Mouse (Mus musculus) kidney, adult 2 months (tissue): ENCODE measurements at regions not wholly inside any gene's neighbourhood (a gene's known extent, or its start where the extent isn't known, plus 50 kb on each side); places are given as distances from the start of the nearest gene placed in this dataset.

ENCODE experiments used
- DNase-seq: peaks from one replicate; pipeline ENCODE4 v3.0.0; 2021
- H3K27ac ChIP-seq: fragments of 200-500 bp; 2 replicates; pipeline ENCODE4 v1.5.1; 2012; ENCODE audit warnings: low read depth, low read length, control low read depth, inconsistent platforms; ENCODE audit not compliant: insufficient read depth
- H3K27me3 ChIP-seq: fragments of 200-500 bp; replicated peaks from 2 replicates; pipeline ENCODE4 v1.6.1; 2012; ENCODE audit warnings: mild to moderate bottlenecking, moderate library complexity, low read length, inconsistent platforms; ENCODE audit not compliant: control insufficient read depth, insufficient read depth
- H3K36me3 ChIP-seq: fragments of 200-500 bp; 2 replicates; pipeline ENCODE4 v1.6.1; 2012; ENCODE audit warnings: mild to moderate bottlenecking, moderate library complexity, low read length, inconsistent platforms; ENCODE audit not compliant: control insufficient read depth, insufficient read depth
- H3K4me1 ChIP-seq: fragments of 200-500 bp; 2 replicates; pipeline ENCODE4 v1.6.1; 2011; ENCODE audit warnings: low read length; ENCODE audit not compliant: control insufficient read depth, insufficient read depth
- H3K4me3 ChIP-seq: fragments of 200-500 bp; 2 replicates; pipeline ENCODE4 v1.5.1; 2011; ENCODE audit warnings: mild to moderate bottlenecking, low read depth, low read length, control low read depth; ENCODE audit not compliant: insufficient read depth
- CTCF ChIP-seq: fragments of 200-500 bp; conservative IDR thresholded peaks from 2 replicates; pipeline ENCODE4 v1.5.1; 2011; ENCODE audit warnings: low read depth, mild to moderate bottlenecking, control low read depth, low read length, moderate library complexity, mixed read lengths; ENCODE audit not compliant: insufficient read depth, insufficient read length
- POLR2A ChIP-seq: fragments of 200-500 bp; IDR thresholded peaks from one replicate; pipeline ENCODE4 v1.6.1; 2011; ENCODE audit warnings: low read depth, low read length, control low read depth
- WGBS: fragments of 180-500 bp; shearing (Covaris S2); methylation state at CpG from one replicate; pipeline ENCODE4 v1.1.7; 2018; 5-methylcytosine and 5-hydroxymethylcytosine counted together

GRCm38 (mm10) chr8:28298896-28299793 is 851.7 kb downstream of the Poteg start:
- Histone ChIP-seq H3K4me1 (no peaks in the 10 kb centered on the region; the same call in 1 of the 2 replicates), H3K4me3 (no peak overlapping the region), H3K27ac (no peak overlapping the region), H3K36me3 (no peaks in the 10 kb centered on the region), H3K27me3 (no peaks in the 10 kb centered on the region)
- WGBS: 44% methylated on average over 5 of the region's 5 CpGs
- TF ChIP-seq POLR2A (no peak), CTCF (no peak)
- peak; percentile 39 for DNase-seq

GRCm38 (mm10) chr8:28317081-28317480 is 869.6 kb downstream of the Poteg start:
- no peak overlapping the region for H3K27ac ChIP-seq
- no peaks in the 10 kb centered on the region for H3K4me1 ChIP-seq
- WGBS: 60% methylated on average over 1 of the region's 1 CpGs
- no peak for TF ChIP-seq CTCF
- TF ChIP-seq POLR2A: no peak
- no peak overlapping the region for H3K4me3 ChIP-seq
- H3K27me3 ChIP-seq: no peaks in the 10 kb centered on the region
- H3K36me3 ChIP-seq: no peaks in the 10 kb centered on the region
- DNase-seq: peak; percentile 18

- Histone ChIP-seq H3K4me3 (no peak overlapping the region), H3K36me3 (no peaks in the 10 kb centered on the region), H3K4me1 (no peaks in the 10 kb centered on the region), H3K27ac (no peak overlapping the region), H3K27me3 (no peaks in the 10 kb centered on the region)
- TF ChIP-seq CTCF: no peak
- TF ChIP-seq POLR2A: no peak
- DNase-seq: peak; percentile 66
- WGBS: 35% methylated on average over 1 of the region's 1 CpGs
Measured at GRCm38 (mm10) chr8:28333388-28333787, 885.9 kb downstream of the Poteg start.

- Histone ChIP-seq H3K4me3 (no peak overlapping the region), H3K36me3 (no peaks in the 10 kb centered on the region), H3K27ac (no peak overlapping the region), H3K27me3 (no peaks in the 10 kb centered on the region), H3K4me1 (no peaks in the 10 kb centered on the region)
- no peak for DNase-seq
- TF ChIP-seq POLR2A (no peak), CTCF (no peak)
- 87% methylated on average over 4 of the region's 4 CpGs for WGBS
Measured at GRCm38 (mm10) chr8:28337484-28337883, 890.0 kb downstream of the Poteg start.

- TF ChIP-seq CTCF (no peak), POLR2A (no peak)
- Histone ChIP-seq H3K4me3 (no peak overlapping the region), H3K27me3 (no peaks in the 10 kb centered on the region), H3K36me3 (no peaks in the 10 kb centered on the region), H3K27ac (no peak overlapping the region), H3K4me1 (no peaks in the 10 kb centered on the region)
- WGBS: 83% methylated on average over 11 of the region's 11 CpGs
- DNase-seq: no peak
Measured at GRCm38 (mm10) chr8:28341236-28341635, 893.8 kb downstream of the Poteg start.

GRCm38 (mm10) chr8:28366470-28366869 is 919.0 kb downstream of the Poteg start:
- H3K27me3 ChIP-seq: no peaks in the 10 kb centered on the region
- H3K27ac ChIP-seq: no peak overlapping the region
- no peaks in the 10 kb centered on the region for H3K36me3 ChIP-seq
- no peak overlapping the region for H3K4me3 ChIP-seq
- DNase-seq: no peak
- TF ChIP-seq POLR2A (no peak), CTCF (no peak)
- H3K4me1 ChIP-seq: no peaks in the 10 kb centered on the region

DNA sequence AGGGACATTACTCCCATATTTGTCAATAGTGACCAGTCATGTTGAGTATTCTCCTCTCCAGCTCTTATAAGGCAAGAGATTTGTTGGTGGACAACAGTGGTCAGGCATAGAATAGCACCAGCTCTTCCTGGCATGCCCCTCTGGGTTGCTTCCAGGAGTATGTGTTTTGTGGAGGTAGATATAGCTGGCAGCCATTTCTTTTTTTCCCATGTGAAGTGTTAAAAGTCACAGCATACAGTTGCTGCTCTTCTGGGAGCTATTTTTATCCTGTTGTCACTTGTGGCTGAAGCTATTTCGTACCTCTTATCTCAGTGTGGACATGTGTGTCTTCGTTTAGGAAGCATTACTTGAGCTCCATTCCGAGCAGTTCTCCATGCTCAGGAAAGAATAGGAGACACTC is 919.9 kb downstream of the Poteg start:
- DNase-seq: no peak
- Histone ChIP-seq H3K36me3 (no peaks in the 10 kb centered on the region), H3K27ac (no peak overlapping the region)

More for the DNA sequence above, 919.9 kb downstream of the Poteg start:
- H3K27me3 ChIP-seq: no peaks in the 10 kb centered on the region
- H3K4me1 ChIP-seq: no peaks in the 10 kb centered on the region
- TF ChIP-seq CTCF (no peak), POLR2A (no peak)
- 81% methylated on average over 3 of the region's 3 CpGs for WGBS
- no peak overlapping the region for H3K4me3 ChIP-seq
